Mouse (Mus musculus) kidney, adult 2 months (tissue): ENCODE data around the gene Map3k12.

Source experiments
- CTCF ChIP-seq: fragments of 200-500 bp; conservative IDR thresholded peaks from 2 replicates; pipeline ENCODE4 v1.5.1; 2011; ENCODE audit warnings: low read depth, mild to moderate bottlenecking, control low read depth, low read length, moderate library complexity, mixed read lengths; ENCODE audit not compliant: insufficient read depth, insufficient read length
- POLR2A ChIP-seq: fragments of 200-500 bp; IDR thresholded peaks from one replicate; pipeline ENCODE4 v1.6.1; 2011; ENCODE audit warnings: low read depth, low read length, control low read depth

- no peak for TF ChIP-seq CTCF
- no peak for TF ChIP-seq POLR2A
Observed at GRCm38 (mm10) chr15:102546246-102546645, 29.4 kb upstream of the Map3k12 start.
